Mouse (Mus musculus) kidney, adult 2 months (tissue): ENCODE measurements around the gene Lsm14b.

Experiments
- CTCF ChIP-seq: fragments of 200-500 bp; conservative IDR thresholded peaks from 2 replicates; pipeline ENCODE4 v1.5.1; 2011; ENCODE audit warnings: low read depth, mild to moderate bottlenecking, control low read depth, low read length, moderate library complexity, mixed read lengths; ENCODE audit not compliant: insufficient read depth, insufficient read length
- POLR2A ChIP-seq: fragments of 200-500 bp; IDR thresholded peaks from one replicate; pipeline ENCODE4 v1.6.1; 2011; ENCODE audit warnings: low read depth, low read length, control low read depth

DNA sequence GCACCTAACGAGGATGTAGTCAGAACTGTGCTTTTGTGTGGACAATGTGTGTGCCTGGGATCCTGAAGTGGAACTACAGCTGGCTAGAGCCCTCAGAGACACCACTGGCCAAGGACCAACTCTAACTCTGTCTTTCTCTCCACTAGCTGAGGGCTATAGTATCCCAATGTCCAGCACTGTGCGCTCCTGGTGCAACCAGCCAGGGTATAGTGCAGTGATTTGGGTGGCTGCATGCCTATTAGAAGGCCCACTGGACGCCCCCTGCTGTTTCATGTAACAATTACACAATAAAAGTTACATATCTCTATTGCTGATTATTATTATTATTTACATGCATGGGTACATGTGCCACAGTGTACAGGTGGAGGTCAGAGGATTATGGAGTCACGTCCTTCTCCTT, 20.5 kb downstream of the Lsm14b start:
- peak; percentile 67 for TF ChIP-seq CTCF
- no peak for TF ChIP-seq POLR2A
